Mouse (Mus musculus): Measurements from ENCODE around the gene Olfr1020. TPM values are rescaled to one million over a fixed set of nuclear protein-coding genes. Genes with fewer than 3 reads are reported as not detected.

Gene Olfr1020
- total RNA-seq (2023) = not detected

DNA sequence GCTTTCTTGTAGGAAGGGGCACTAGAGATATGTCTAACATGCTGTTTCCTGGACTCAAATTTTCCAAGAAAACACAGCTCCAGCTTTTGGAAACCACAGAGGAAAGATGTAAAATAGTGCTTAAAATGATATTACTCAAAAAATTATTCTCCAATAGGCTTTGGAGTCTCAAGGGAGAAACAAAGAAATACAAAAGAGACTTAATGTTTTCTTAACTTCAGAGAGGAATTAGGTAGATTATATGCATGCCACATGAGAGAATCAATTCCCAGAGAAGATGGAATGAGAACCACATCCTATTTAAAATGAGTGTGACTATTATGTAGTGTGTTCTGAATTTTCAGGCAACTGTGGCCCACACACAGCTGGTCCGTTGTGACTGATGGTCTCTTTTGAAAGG is at the start of gene Olfr1020:
Gene Olfr1020 (plus strand): TSS at position 301 of the 400 bp plus-strand sequence.

GRCm38 (mm10) chr2:85802444-85802843 is 44.4 kb upstream of the Olfr1020 start, which contains the start of gene Olfr1016:
Gene Olfr1016, minus strand, starts transcription at chr2:85802544.

GRCm38 (mm10) chr2:85818179-85818578 is 28.7 kb upstream of the Olfr1020 start, which contains the start of gene Olfr1018:
Gene Olfr1018, plus strand, starts transcription at chr2:85818479.

DNA sequence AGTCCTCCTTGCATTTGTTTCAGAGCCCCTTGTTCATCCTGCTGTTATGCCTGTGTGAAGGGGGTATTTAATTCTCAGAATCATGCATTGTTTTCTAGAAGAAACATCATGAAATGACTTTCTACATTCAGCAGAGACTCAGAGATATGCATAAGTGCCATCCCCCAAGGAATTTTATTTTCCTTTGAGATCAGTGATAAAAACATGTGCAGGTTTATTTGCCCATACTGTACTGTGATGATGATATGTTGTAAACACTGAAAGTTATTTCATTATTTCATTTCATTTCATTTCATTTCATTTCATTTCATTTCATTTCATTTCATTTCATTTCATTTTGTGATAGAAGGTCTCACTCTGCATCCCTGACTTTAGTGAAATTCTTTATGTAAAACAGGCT is 1.4 kb upstream of the Olfr1020 start, which contains the start of gene Olfr1019:
Gene Olfr1019 (minus strand): TSS at position 101 of the 400 bp plus-strand sequence.

DNA sequence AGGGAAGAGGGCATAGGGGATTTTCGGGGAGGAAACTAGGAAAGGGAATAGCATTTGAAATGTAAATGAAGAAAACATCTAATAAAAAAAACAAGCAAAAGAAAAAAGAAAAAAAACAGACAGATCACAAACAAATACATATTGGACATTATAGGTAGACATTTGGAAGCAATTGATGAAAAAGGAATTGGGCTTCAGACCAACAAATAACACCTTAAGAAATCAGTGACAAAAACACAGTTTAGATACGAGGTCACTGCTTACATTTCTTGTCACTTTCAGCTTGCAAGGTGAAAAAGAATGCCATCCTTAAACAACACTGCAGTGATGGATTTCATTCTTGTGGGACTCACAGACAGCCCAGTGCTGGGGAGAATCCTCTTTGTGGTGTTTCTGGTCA is 21.5 kb downstream of the Olfr1020 start, which contains the start of gene Olfr1022:
Gene Olfr1022 (plus strand): TSS at position 301 of the 400 bp plus-strand sequence.

GRCm38 (mm10) chr2:85885340-85885739 is 38.5 kb downstream of the Olfr1020 start, which contains the start of gene Olfr1023:
Gene Olfr1023, plus strand, starts transcription at chr2:85885640.

Other genes with a start within 250 kb of the Olfr1020 start
- not detected for gene Olfr1000, start 235.1 kb upstream of the Olfr1020 start, total RNA-seq (2023)
- not detected for gene Olfr1002, start 196.3 kb upstream of the Olfr1020 start, total RNA-seq (2023)
- gene Olfr154, start 182.6 kb upstream of the Olfr1020 start, total RNA-seq (2023) = not detected
- gene Olfr1006, start 168.3 kb upstream of the Olfr1020 start, total RNA-seq (2023) = not detected
- not detected for gene Olfr1008, start 157.6 kb upstream of the Olfr1020 start, total RNA-seq (2023)
- not detected for gene Olfr1009, start 131.6 kb upstream of the Olfr1020 start, total RNA-seq (2023)
- not detected for gene Olfr1012, start 84.3 kb upstream of the Olfr1020 start, total RNA-seq (2023)
- gene Olfr1013, start 79.9 kb upstream of the Olfr1020 start, total RNA-seq (2023) = not detected
- not detected for gene Olfr1014, start 74.3 kb upstream of the Olfr1020 start, total RNA-seq (2023)
- gene Olfr1015, start 65.0 kb upstream of the Olfr1020 start, total RNA-seq (2023) = not detected
- not detected for gene Olfr1016, start 44.5 kb upstream of the Olfr1020 start, total RNA-seq (2023)
- not detected for gene Olfr1018, start 28.6 kb upstream of the Olfr1020 start, total RNA-seq (2023)
- not detected for gene Olfr1019, start 1.5 kb upstream of the Olfr1020 start, total RNA-seq (2023)
- gene Olfr1022, start 21.6 kb downstream of the Olfr1020 start, total RNA-seq (2023) = not detected
- not detected for gene Olfr1023, start 38.6 kb downstream of the Olfr1020 start, total RNA-seq (2023)
- not detected for gene Olfr1024, start 58.0 kb downstream of the Olfr1020 start, total RNA-seq (2023)
- not detected for gene Olfr1025-ps1, start 68.2 kb downstream of the Olfr1020 start, total RNA-seq (2023)
- gene Olfr1026, start 74.5 kb downstream of the Olfr1020 start, total RNA-seq (2023) = not detected
- gene Olfr1028, start 103.4 kb downstream of the Olfr1020 start, total RNA-seq (2023) = not detected
- not detected for gene Olfr1029, start 126.9 kb downstream of the Olfr1020 start, total RNA-seq (2023)
- not detected for gene Olfr1030, start 132.2 kb downstream of the Olfr1020 start, total RNA-seq (2023)
- not detected for gene Olfr1031, start 143.3 kb downstream of the Olfr1020 start, total RNA-seq (2023)
- gene Olfr1032, start 158.5 kb downstream of the Olfr1020 start, total RNA-seq (2023) = not detected
- gene Olfr1033, start 173.6 kb downstream of the Olfr1020 start, total RNA-seq (2023) = not detected
- not detected for gene Olfr1034, start 198.8 kb downstream of the Olfr1020 start, total RNA-seq (2023)
- not detected for gene Olfr1036, start 227.0 kb downstream of the Olfr1020 start, total RNA-seq (2023)
- gene Olfr1037, start 240.4 kb downstream of the Olfr1020 start, total RNA-seq (2023) = not detected